In genomic region chr11:79704318-79705150, GRCm38 (mm10) we compare ENCODE assay signal across 7 mouse cellular contexts.
DNase-seq lines count a peak whose midpoint lies in the region; ATAC-seq lines count a peak whose summit lies in the region.

No protein-coding gene starts in this region.

- peaks cover 14% of the 10 kb centered on the region for H3K36me3 ChIP-seq in limb, embryonic 10.5 days
- peaks cover 10% of the 10 kb centered on the region for H3K36me3 ChIP-seq in midbrain, embryonic 13.5 days

- H3K4me2 ChIP-seq in midbrain, embryonic 13.5 days (replicated peaks) = peak overlapping the region; percentile 65

- peak; percentile 93 for DNase-seq in adrenal gland, adult 8-10 months
- DNase-seq in embryo, embryonic 9.5 days (ENCODE audit: extremely low spot score) = peak; percentile 99
- DNase-seq in kidney, adult 11 months = peak; percentile 94
- DNase-seq in limb, embryonic 10.5 days (ENCODE audit: low spot score) = peak; percentile 100
- DNase-seq in spleen, adult 12 weeks (ENCODE audit: low spot score) = peak; percentile 93

- H3K4me3 ChIP-seq in limb, embryonic 10.5 days = peak overlapping the region; percentile 84
- peak overlapping the region; percentile 77 for H3K4me3 ChIP-seq in midbrain, embryonic 13.5 days (replicated peaks)

- under 1% methylated on average over 61 of the region's 61 CpGs for WGBS in limb, embryonic 10.5 days
- WGBS in midbrain, embryonic 13.5 days = under 1% methylated on average over 47 of the region's 61 CpGs

- H3K4me1 ChIP-seq in limb, embryonic 10.5 days = peaks cover 32% of the 10 kb centered on the region
- H3K4me1 ChIP-seq in midbrain, embryonic 13.5 days (replicated peaks) = peaks cover 31% of the 10 kb centered on the region

- H3K9me3 ChIP-seq in limb, embryonic 10.5 days (replicated peaks) = no peaks in the 10 kb centered on the region
- H3K9me3 ChIP-seq in midbrain, embryonic 13.5 days = no peaks in the 10 kb centered on the region

- peak overlapping the region; percentile 97 for H3K27ac ChIP-seq in limb, embryonic 10.5 days
- H3K27ac ChIP-seq in midbrain, embryonic 13.5 days = peak overlapping the region; percentile 99

- H3K27me3 ChIP-seq in limb, embryonic 10.5 days (ENCODE audit: low read depth, poor library complexity, severe bottlenecking) = peaks cover 10% of the 10 kb centered on the region
- H3K27me3 ChIP-seq in midbrain, embryonic 13.5 days = peaks cover 11% of the 10 kb centered on the region

- peak; percentile 83 for ATAC-seq in granulocyte monocyte progenitor cell, adult 5-6 weeks (replicated peaks; ENCODE audit: poor library complexity, severe bottlenecking)
- ATAC-seq in midbrain, embryonic 13.5 days = peak; percentile 96

- H3K9ac ChIP-seq in midbrain, embryonic 13.5 days (replicated peaks) = peak overlapping the region; percentile 87

Comparison
In these comparisons a context has a peak if more than half of its experiments do, and no peak if none do; other contexts are left out.
1. Peak in every context shown above with its lines: DNase-seq, ATAC-seq, H3K4me3 ChIP-seq and H3K27ac ChIP-seq.